Mouse (Mus musculus) lung, postnatal 0 days (tissue): ENCODE measurements around the gene Plppr1. TPM values are rescaled to one million over a fixed set of nuclear protein-coding genes. Genes with fewer than 3 reads are reported as not detected.

Source experiments
- ATAC-seq: fragments of 200-750 bp; cut with Nextera tagmentation; 2 replicates; pipeline ENCODE4 v1.8.0; 2017; ENCODE audit warnings: moderate library complexity
- DNase-seq: peaks from one replicate; pipeline ENCODE4 v3.0.0-alpha.2; 2016; ENCODE audit warnings: low spot score
- H3K27ac ChIP-seq: fragments of 300-500 bp; sonication (generic); 2 replicates; pipeline ENCODE4 v1.5.1; 2014; ENCODE audit warnings: antibody characterized with exemption, mild to moderate bottlenecking, low read length, mixed read lengths
- H3K27me3 ChIP-seq: fragments of 300-500 bp; sonication (generic); replicated peaks from 2 replicates; pipeline ENCODE4 v1.6.1; 2014; ENCODE audit warnings: low read length, mixed read lengths; ENCODE audit not compliant: insufficient read depth
- H3K36me3 ChIP-seq: fragments of 300-500 bp; sonication (generic); 2 replicates; pipeline ENCODE4 v1.6.1; 2014; ENCODE audit warnings: low read length, mixed read lengths; ENCODE audit not compliant: insufficient read depth
- H3K4me1 ChIP-seq: fragments of 300-500 bp; sonication (generic); 2 replicates; pipeline ENCODE4 v1.6.1; 2014; ENCODE audit warnings: antibody characterized with exemption, low read depth, low read length, mixed read lengths; ENCODE audit not compliant: insufficient read depth
- H3K4me2 ChIP-seq: fragments of 300-500 bp; sonication (generic); replicated peaks from 2 replicates; pipeline ENCODE4 v1.6.1; 2014; ENCODE audit warnings: low read depth, mild to moderate bottlenecking, low read length, moderate library complexity, mixed read lengths
- H3K4me3 ChIP-seq: fragments of 300-500 bp; sonication (generic); 2 replicates; pipeline ENCODE4 v1.5.1; 2014; ENCODE audit warnings: low read depth, low read length
- H3K9ac ChIP-seq: fragments of 300-500 bp; sonication (generic); replicated peaks from 2 replicates; pipeline ENCODE4 v1.6.1; 2014; ENCODE audit warnings: low read depth, mild to moderate bottlenecking
- H3K9me3 ChIP-seq: fragments of 300-500 bp; sonication (generic); 2 replicates; pipeline ENCODE4 v1.6.1; 2016; ENCODE audit warnings: low read length, mixed read lengths
- CTCF ChIP-seq: IDR thresholded peaks from 2 replicates; pipeline ENCODE4 v1.5.1; 2016; ENCODE audit warnings: antibody characterized with exemption, mild to moderate bottlenecking
- EP300 ChIP-seq: IDR thresholded peaks from 2 replicates; pipeline ENCODE4 v1.6.1; 2016; ENCODE audit warnings: antibody characterized with exemption, mild to moderate bottlenecking, control low read depth
- WGBS: fragments of 180-500 bp; shearing (Covaris S2); extraction: QIAGEN DNeasy Blood & Tissue Kit; methylation state at CpG from one replicate; pipeline ENCODE4 v1.1.7; 2014; 5-methylcytosine and 5-hydroxymethylcytosine counted together
- polyA plus RNA-seq: library from polyadenylated mRNA; unstranded; fragments of >200 nt; fragmentation: Nextera tagmentation; extraction: Ambion mirVana; gene quantifications from 2 replicates; pipeline ENCODE4 v1.2.1, GENCODE M21; 2015

Plppr1 gene
- polyA plus RNA-seq, 1 experiment from 2014 or later, result 0.11 TPM

GRCm38 (mm10) chr4:49211582-49211981 lies 152.5 kb downstream of the Plppr1 start:
- H3K4me1 ChIP-seq, result no peaks in the 10 kb centered on the region
- H3K4me2 ChIP-seq, result no peak overlapping the region
- 71% methylated on average over 5 of the region's 5 CpGs for WGBS
- ATAC-seq (no peak), DNase-seq (no peak)
- no peaks in the 10 kb centered on the region for H3K9me3 ChIP-seq
- H3K4me3 ChIP-seq, result no peak overlapping the region
- H3K27ac ChIP-seq, result no peak overlapping the region
- no peaks in the 10 kb centered on the region for H3K36me3 ChIP-seq
- no peak overlapping the region for H3K9ac ChIP-seq
- TF ChIP-seq EP300, result no peak
- peak; percentile 24; the same call in 1 of the 2 replicates for TF ChIP-seq CTCF
- no peaks in the 10 kb centered on the region for H3K27me3 ChIP-seq

GRCm38 (mm10) chr4:49212616-49213544 lies 153.8 kb downstream of the Plppr1 start:
- H3K4me1 ChIP-seq, result no peaks in the 10 kb centered on the region
- no peak overlapping the region for H3K9ac ChIP-seq
- H3K4me3 ChIP-seq, result no peak overlapping the region
- H3K4me2 ChIP-seq, result no peak overlapping the region
- H3K36me3 ChIP-seq, result no peaks in the 10 kb centered on the region
- H3K27me3 ChIP-seq, result no peaks in the 10 kb centered on the region
- TF ChIP-seq EP300 (no peak), CTCF (no peak)
- ATAC-seq, result no peak
- 52% methylated on average over 11 of the region's 11 CpGs for WGBS
- no peak for DNase-seq
- no peaks in the 10 kb centered on the region for H3K9me3 ChIP-seq
- H3K27ac ChIP-seq, result no peak overlapping the region

- DNase-seq (no peak), ATAC-seq (no peak)
- Histone ChIP-seq H3K9me3 (no peaks in the 10 kb centered on the region), H3K27ac (no peak overlapping the region), H3K27me3 (no peaks in the 10 kb centered on the region), H3K4me3 (no peak overlapping the region), H3K9ac (no peak overlapping the region), H3K4me2 (no peak overlapping the region), H3K36me3 (no peaks in the 10 kb centered on the region), H3K4me1 (no peaks in the 10 kb centered on the region)
- no peak for TF ChIP-seq EP300
- no peak for TF ChIP-seq CTCF
- WGBS, result 51% methylated on average over 3 of the region's 3 CpGs
Observed at GRCm38 (mm10) chr4:49214341-49214740, 155.3 kb downstream of the Plppr1 start.

GRCm38 (mm10) chr4:49223501-49223900 lies 164.4 kb downstream of the Plppr1 start:
- DNase-seq (no peak), ATAC-seq (no peak)
- no peaks in the 10 kb centered on the region for H3K36me3 ChIP-seq
- no peaks in the 10 kb centered on the region for H3K9me3 ChIP-seq
- H3K27ac ChIP-seq, result no peak overlapping the region
- H3K9ac ChIP-seq, result no peak overlapping the region
- H3K4me3 ChIP-seq, result no peak overlapping the region
- no peaks in the 10 kb centered on the region for H3K27me3 ChIP-seq
- H3K4me1 ChIP-seq, result no peaks in the 10 kb centered on the region
- no peak for TF ChIP-seq CTCF
- no peak for TF ChIP-seq EP300
- 83% methylated on average over 6 of the region's 6 CpGs for WGBS
- H3K4me2 ChIP-seq, result no peak overlapping the region

GRCm38 (mm10) chr4:49225021-49225420 lies 165.9 kb downstream of the Plppr1 start:
- peak; percentile 64 for ATAC-seq
- H3K27me3 ChIP-seq, result no peaks in the 10 kb centered on the region
- no peaks in the 10 kb centered on the region for H3K9me3 ChIP-seq
- H3K36me3 ChIP-seq, result no peaks in the 10 kb centered on the region
- H3K4me1 ChIP-seq, result no peaks in the 10 kb centered on the region
- no peak overlapping the region for H3K4me2 ChIP-seq
- no peak overlapping the region for H3K9ac ChIP-seq
- H3K4me3 ChIP-seq, result no peak overlapping the region
- 38% methylated on average over 1 of the region's 1 CpGs for WGBS
- TF ChIP-seq CTCF (no peak), EP300 (no peak)
- H3K27ac ChIP-seq, result no peak overlapping the region
- DNase-seq, result peak; percentile 56

GRCm38 (mm10) chr4:49232206-49233031 lies 173.3 kb downstream of the Plppr1 start:
- Histone ChIP-seq H3K4me2 (no peak overlapping the region), H3K4me3 (no peak overlapping the region), H3K9me3 (no peaks in the 10 kb centered on the region), H3K27ac (no peak overlapping the region), H3K9ac (no peak overlapping the region), H3K36me3 (no peaks in the 10 kb centered on the region), H3K4me1 (no peaks in the 10 kb centered on the region; the same call in 1 of the 2 replicates), H3K27me3 (no peaks in the 10 kb centered on the region)
- TF ChIP-seq CTCF (no peak), EP300 (no peak)
- WGBS, result 57% methylated on average over 11 of the region's 11 CpGs
- DNase-seq (no peak), ATAC-seq (no peak)
